Mouse (Mus musculus) liver, adult (tissue): ENCODE data around the gene Ube2o.

Source experiments
- GATA4 ChIP-seq: IDR thresholded peaks from 2 replicates; pipeline ENCODE4 v1.6.1; 2014; ENCODE audit warnings: mild to moderate bottlenecking, low read length; ENCODE audit not compliant: insufficient replicate concordance

Gene Ube2o

DNA sequence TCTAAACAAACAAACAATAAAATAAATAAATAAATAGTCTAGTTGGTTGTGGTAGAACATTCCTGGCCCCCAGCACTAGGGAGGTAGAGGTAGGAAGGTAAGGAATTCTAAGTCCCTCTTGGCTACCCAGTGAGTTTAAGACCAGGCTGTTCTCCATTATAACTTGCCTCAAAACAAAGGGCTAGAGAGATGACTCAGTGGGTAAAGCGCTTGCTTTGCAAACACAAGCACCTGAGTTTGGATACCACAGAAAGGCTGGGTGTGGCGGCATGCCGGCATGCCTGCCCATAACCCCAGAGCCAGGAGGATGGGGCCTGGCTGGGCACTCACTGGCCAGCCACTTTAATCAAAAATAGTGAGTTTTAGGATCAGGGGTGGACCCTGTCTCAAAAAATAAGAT is 59.2 kb downstream of the Ube2o start:
- TF ChIP-seq GATA4, result no peak

DNA sequence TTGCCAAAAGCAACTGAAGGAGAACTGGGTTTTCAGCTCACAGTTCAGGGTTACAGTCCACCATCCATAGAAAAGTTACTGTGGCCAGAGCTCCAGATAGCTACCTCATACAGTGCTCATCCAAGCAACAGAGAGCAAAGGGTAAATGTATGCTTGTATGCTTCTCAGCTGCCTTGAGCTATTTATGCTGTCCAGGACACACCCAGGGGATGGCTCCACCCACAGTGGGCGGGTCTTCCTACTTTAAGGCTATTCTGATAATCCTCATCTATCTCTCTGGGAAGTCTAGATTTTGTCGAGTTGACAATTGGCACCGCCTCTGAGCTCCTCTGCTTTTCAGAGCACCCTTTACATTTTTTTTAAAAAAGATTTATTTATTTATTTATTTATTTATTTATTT is 60.1 kb downstream of the Ube2o start:
- no peak for TF ChIP-seq GATA4

DNA sequence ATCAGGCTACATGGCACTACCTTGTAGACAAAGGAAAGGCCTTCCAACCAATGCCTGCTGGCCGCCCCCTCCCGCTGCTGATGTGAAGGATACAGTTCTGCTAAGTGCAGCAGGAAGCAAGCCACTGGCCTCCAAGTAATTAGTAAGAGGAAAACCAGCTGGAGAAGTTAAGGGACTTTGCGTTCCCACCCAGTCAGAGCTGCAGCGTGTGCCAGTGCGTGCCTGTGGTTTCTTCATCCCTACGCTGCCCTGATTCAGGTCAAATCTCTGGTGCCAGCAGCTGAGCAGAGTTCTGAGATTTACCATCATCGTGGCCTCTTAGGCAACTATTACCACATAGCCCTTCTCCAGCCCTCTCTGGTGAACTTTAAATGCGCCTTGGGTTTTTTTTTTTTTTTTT is 62.8 kb downstream of the Ube2o start:
- no peak for TF ChIP-seq GATA4

DNA sequence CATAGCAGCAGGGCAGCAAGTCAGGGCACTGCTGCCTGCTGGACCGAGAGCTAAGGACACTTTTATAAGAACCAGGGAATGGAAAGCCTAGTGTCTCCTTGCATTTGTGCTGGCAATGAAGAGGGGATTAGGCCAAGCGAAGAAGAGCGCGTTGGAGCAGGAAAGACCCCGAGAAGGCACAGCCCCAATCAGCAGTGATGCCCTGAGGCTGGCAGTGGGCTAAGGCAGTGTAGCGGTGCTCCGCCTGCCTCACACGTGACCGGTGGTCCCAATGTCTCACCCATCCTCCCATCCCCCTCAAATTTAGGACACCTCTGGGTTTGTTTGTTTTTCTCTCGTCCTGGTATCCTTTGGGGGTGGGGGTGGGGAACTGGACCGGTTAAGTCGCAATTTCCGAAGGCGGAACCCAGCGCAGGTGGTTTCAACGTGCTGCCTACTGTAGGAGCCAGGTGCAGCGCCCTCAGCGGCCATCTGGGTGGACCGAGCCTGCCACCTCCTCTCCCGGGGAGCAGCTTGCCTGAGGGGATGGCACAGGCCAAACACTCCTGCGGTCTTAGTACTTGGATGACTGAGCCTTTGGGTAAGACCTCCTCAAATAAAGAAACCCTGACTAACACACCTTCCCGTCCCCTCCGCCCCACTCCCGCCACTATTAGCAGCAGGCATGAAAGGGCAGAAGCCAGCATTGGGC is 65.8 kb downstream of the Ube2o start:
- no peak for TF ChIP-seq GATA4

DNA sequence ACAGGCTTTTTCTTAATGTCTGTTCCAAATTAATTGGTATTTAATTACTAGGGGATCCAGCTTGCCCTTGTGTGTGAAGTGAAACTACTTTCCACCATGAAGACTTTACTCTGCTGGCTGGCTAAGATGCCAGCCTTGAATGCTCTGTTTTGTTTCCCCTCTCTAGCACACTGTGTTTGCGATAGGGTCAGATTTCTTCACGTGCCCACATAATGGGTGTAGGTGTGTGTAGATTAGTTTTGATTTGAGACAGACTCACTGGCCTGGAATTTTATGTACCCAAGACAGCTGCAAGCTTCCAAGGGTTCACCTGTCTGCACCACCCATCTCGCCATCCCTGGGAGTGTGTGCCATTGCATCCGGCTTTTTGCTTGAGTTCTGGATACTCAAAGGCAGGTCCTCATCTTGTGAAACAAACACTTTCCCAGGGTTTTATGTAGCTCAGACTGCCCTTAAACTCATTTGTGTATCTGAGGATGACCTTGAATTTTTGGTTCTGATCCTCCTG is 67.7 kb downstream of the Ube2o start:
- no peak for TF ChIP-seq GATA4

DNA sequence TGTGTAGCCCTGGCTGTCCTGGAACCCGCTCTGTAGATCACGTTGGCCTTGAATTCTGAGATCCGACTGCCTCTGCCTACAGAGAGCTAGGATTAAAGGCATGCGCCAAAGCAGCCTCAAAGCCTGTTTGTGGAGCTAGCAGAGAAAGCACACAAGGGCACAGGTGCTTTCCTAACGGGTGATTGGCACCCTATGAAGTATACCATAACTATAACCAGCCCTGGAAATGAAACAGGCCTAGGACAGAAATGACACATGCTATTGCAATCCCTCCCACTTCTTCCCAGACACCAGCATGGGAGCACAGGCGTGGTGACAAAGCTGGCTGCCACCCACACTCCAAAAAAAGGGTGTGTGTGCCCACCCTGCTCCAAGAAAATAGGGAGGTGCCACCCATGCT is 68.3 kb downstream of the Ube2o start:
- no peak for TF ChIP-seq GATA4

DNA sequence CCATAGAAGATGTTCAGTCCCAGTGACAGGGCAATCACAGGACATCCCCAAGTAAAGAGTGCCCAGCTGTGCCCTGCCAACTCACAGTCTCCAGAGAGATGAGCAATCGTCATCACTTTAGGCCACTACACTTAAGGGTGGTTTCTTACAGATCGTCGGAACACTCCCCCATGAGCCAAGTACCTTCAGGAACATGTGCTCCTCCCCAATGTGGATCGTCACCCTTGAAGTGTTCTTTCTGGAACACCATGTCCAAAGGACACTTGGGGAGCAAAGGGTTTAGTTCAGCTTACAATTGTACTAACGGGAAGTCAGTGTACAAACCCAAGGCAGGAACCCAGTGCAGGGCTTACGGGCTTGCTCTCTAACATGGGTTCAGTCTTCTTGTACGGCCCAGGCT is 69.1 kb downstream of the Ube2o start:
- no peak for TF ChIP-seq GATA4

DNA sequence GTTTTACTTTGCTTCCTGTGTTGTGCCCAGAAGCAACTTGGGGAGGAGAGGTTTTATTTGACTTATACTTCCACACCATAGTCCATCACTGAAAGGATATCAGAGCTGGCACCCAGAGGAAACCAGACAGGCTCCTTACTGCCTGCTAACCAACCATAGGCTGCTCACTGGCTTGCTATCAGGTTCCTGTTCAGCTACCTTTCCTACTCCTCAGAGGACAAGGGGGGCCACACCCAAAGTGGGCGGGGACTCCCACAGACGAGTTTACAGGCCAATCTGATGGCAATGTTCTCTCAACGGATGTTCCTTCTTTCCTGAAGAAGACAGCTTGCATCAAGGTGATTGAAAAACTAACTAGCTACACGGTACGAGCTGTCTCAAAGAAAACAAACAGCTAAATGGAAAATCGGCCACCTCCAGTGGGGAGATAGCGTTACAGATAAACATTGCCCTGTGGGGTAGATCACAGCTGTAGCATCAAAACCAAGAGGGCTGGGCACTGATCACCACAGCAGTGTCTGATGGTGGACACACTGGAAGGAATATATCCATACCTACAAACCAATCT is 69.9 kb downstream of the Ube2o start:
- no peak for TF ChIP-seq GATA4

DNA sequence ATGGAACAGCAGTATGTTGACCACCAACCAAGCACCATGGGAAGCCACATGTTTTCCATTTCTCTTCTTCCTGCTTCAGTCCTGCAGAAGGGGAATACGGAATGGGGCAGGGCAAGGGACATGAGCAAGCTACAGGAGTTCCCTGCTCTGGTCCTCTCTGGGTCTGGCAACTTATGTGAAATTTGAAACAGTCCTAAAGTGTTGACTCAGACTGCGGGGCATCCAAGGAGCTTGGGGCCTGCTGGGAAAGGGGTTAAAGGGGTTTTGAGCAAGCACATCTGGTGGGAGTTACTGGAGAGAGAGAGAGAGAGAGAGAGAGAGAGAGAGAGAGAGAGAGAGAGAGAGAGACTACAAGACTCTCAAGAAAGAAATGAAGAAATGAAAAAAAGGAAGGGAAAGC is 72.6 kb downstream of the Ube2o start:
- no peak for TF ChIP-seq GATA4

DNA sequence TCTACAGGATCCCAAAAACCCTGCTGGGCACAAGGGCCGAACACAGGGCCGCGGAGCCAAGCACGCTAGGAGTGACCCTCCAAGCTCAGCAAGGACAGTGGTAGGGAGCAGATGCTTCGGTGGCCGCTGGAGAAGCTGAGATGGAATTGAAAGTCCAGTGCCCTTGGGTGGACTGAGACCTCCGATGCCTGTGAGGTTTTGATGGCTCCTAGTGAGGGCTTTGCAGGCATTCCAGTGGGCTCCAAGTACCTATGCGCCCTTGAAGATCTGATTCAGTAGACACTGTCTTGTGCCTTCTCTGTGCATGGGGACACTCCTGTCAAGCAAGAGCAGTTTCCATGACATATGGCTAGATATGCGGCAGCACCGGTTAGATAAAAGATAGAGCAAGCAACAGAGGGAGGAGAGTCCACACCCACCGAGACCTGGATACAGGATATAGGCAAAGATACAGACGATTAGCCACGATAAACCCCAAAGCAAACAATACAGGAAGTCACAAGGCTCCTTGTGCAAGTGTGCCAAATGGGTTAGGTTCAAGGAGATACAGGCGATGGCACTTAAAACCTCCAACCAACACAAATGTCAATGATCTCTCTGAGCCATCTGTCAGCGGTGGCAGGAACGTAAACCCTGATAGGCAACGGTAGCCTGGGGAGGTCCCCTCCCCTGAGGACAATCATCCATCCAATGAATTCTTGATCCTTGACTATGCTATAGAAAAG is 74.9 kb downstream of the Ube2o start:
- no peak for TF ChIP-seq GATA4

DNA sequence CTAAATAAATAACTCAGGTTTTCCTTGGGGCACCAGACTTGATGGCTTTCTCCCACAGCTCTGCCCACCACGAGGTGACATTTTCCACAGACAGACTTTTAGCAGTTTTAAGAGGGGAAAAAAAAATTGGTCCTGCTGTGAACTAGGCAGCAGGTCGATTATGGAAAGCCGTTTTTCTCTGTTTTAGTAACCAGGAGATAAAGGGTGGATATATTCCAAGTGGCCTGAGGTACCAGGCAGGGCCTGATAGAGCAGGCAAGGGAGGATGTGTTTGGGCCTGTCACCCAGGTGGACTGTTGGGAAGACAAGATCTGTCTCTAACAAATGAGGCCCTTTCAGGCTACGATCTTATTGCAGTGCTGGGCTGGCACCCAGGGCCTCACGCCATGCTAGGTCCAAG is 75.7 kb downstream of the Ube2o start:
- no peak for TF ChIP-seq GATA4

DNA sequence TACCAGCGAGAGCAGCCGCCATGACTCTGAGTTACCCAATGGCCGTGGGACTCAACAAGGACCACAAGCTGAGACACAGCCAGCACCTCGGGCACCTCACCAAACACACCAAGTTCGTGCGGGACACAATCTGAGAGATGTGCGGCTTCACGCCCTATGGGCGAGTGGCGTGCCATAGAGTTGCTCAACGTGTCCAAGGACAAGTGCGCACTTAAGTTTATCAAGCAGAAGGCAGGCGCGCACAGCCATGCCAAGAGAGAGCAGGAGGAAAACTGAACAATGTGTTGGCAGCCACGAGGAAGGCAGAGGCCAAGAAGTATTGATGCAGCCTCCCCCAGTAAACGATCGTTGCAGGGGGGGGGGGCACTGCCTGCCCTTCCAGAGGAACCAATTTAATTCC is 76.7 kb downstream of the Ube2o start:
- no peak for TF ChIP-seq GATA4

DNA sequence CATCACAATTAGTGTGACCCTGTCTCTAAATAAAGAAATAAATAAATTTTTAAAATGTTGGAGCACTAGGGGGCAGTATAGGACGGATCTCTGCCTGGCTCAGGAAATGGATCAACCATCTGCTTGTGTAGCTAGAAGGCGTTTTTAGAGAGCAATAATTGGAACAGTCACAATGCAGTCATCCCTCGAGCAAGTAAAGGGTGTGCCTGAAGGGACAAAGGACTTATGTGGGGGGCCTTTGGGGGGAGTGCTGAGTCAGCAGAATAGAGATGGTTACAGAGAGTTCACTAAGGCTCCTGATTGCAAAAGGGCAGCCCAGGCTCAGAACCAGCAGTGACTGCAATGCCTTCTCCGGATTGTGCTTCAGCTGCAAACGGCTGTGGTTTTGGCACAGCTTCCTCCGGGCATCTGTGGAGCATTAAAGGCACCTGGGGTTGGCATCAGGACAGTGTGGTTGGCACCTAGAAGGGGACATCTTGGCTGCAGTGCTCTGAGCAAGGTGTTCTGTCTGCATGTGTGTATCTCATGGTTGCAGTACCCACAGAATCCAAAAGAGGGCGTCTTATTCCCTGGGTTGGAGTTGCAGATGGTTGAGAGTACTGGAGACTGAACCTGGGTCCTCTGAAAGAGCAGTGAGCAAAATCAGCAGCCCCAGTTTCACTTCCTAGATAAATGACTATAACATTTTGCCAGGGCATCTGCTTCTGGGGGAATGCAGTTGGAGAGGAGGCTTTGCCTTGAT is 80.1 kb downstream of the Ube2o start:
- TF ChIP-seq GATA4, result no peak

DNA sequence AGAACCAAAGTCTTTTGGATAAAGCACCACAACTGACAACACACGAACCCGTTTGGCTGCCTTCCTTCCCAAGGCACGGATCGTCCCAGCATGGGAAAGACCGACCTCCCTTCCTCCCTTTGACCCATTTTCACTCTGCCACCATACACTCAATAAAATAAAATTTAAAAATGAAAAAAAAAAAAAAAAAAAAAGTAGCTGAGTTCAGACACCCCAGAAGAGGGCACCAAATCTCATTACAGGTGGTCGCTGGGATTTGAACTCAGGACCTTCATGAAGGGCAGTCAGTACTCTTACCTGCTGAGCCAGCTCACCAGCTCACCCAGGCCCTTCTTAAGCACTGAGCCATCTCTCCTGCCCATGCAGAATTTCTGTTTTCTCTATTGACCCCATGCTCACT is 82.2 kb downstream of the Ube2o start:
- TF ChIP-seq GATA4, result no peak

DNA sequence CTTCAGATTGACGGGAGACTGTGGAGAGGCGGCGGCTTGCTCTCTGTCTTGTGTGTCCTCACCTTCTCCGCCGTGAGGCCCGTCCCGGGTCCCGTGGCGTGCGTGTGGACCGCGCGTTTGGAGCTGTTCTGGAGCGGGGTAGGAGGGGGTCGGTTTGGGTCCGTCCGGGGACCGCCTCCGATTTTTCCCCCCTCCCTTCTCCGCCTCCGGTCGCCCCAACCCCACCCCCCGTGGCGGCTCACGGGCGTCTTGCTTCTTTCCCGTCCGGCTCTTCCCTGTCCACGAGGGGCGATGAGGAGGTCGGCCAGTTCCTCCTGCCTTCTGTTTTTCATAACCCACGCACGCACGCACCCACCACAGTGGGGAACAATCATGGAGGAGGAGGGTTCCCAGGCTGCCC is 82.7 kb downstream of the Ube2o start:
- no peak for TF ChIP-seq GATA4

DNA sequence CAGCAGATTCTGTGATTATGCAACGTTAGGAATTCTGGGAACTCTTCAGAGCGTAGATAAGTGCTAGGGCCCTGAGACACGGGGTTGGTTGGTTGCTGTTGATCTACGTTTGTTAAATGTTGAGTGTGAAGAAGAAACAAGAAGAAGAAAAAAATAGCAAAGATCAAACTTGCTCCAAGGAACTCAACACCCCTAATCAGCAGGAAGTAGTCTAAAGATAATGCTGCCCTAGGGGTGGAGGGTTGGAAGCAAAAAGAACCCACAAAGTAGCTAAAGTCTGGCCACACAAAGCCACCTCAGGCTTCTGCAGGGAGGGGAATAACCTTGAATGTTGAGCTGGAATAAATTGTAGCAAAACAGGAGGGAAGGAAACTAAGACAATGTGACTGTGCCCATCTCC is 83.9 kb downstream of the Ube2o start:
- TF ChIP-seq GATA4, result no peak
